Mouse (Mus musculus) MEL-GATA-1-ER (cell line): ENCODE measurements around the gene Ppp1r3c.

Experiments used
- DNase-seq: peaks from one replicate; pipeline ENCODE4 v3.0.0-alpha.2; 2012; ENCODE audit warnings: low read depth; ENCODE audit errors: extremely low read depth

Ppp1r3c gene

GRCm38 (mm10) chr19:36682560-36682959, 53.9 kb downstream of the Ppp1r3c start:
- no peak for DNase-seq
